Mouse (Mus musculus): ENCODE data around the gene Ube2f. TPM values are rescaled to one million over a fixed set of nuclear protein-coding genes. Genes with fewer than 3 reads are reported as not detected.
A peak's percentile ranks its signal among the peaks of the same experiment; 100 is the strongest.

The Ube2f gene
- 67.0 and 67.6 TPM in 2 replicates for polyA plus RNA-seq (2015; fragmentation: Nextera tagmentation; extraction: Ambion mirVana)

GRCm38 (mm10) chr1:91249564-91250414 lies at the start of gene Ube2f:
Gene Ube2f, plus strand, starts transcription at chr1:91250304.
- H3K36me3 ChIP-seq = 0 out of 2 replicates have a peak, but pooled peaks cover 4% of the 10 kb centered on the region
- peak within 1 kb of the TSS; percentile 90 for H3K27ac ChIP-seq (replicated peaks)
- ATAC-seq (ENCODE audit: insufficient number of reproducible peaks, low FRiP score, low TSS enrichment, low read depth) = peak; percentile 99
- H3K9ac ChIP-seq = peak within 1 kb of the TSS; percentile 94
- H3K4me3 ChIP-seq (replicated peaks) = peak within 1 kb of the TSS; percentile 95
- peak within 1 kb of the TSS; percentile 66 for H3K4me2 ChIP-seq (replicated peaks)
- H3K4me1 ChIP-seq = peaks cover 38% of the 10 kb centered on the region
- WGBS = 1% methylated on average over 43 of the region's 43 CpGs
- H3K27me3 ChIP-seq = no peaks in the 10 kb centered on the region
- no peaks in the 10 kb centered on the region for H3K9me3 ChIP-seq (replicated peaks)

GRCm38 (mm10) chr1:91201122-91201521 lies 49.0 kb upstream of the Ube2f start:
- Histone ChIP-seq H3K4me2 (replicated peaks) (no peak overlapping the region), H3K27me3 (no peaks in the 10 kb centered on the region), H3K27ac (replicated peaks) (no peak overlapping the region), H3K9ac (no peak overlapping the region), H3K4me1 (peaks cover 10% of the 10 kb centered on the region), H3K4me3 (replicated peaks) (no peak overlapping the region), H3K9me3 (replicated peaks) (no peaks in the 10 kb centered on the region), H3K36me3 (no peaks in the 10 kb centered on the region)
- 32% methylated on average over 3 of the region's 3 CpGs for WGBS
- ATAC-seq (ENCODE audit: insufficient number of reproducible peaks, low FRiP score, low TSS enrichment, low read depth) = no peak

- no peak overlapping the region for H3K4me2 ChIP-seq (replicated peaks)
- H3K27me3 ChIP-seq = no peaks in the 10 kb centered on the region
- H3K9ac ChIP-seq = no peak overlapping the region
- no peak overlapping the region for H3K27ac ChIP-seq (replicated peaks)
- H3K9me3 ChIP-seq (replicated peaks) = no peaks in the 10 kb centered on the region
- ATAC-seq (ENCODE audit: insufficient number of reproducible peaks, low FRiP score, low TSS enrichment, low read depth) = no peak
- no peak overlapping the region for H3K4me3 ChIP-seq (replicated peaks)
- no peaks in the 10 kb centered on the region for H3K36me3 ChIP-seq
- peaks cover 20% of the 10 kb centered on the region for H3K4me1 ChIP-seq
- WGBS = 65% methylated on average over 5 of the region's 5 CpGs
These were observed 45.8 kb upstream of the Ube2f start for GRCm38 (mm10) chr1:91204221-91204765.

GRCm38 (mm10) chr1:91205651-91206050 lies 44.5 kb upstream of the Ube2f start:
- Histone ChIP-seq H3K4me1 (peaks cover 29% of the 10 kb centered on the region), H3K4me2 (replicated peaks) (no peak overlapping the region), H3K4me3 (replicated peaks) (no peak overlapping the region), H3K27me3 (no peaks in the 10 kb centered on the region), H3K36me3 (no peaks in the 10 kb centered on the region), H3K27ac (replicated peaks) (no peak overlapping the region), H3K9me3 (replicated peaks) (no peaks in the 10 kb centered on the region), H3K9ac (no peak overlapping the region)
- ATAC-seq (ENCODE audit: insufficient number of reproducible peaks, low FRiP score, low TSS enrichment, low read depth) = no peak
- 70% methylated on average over 6 of the region's 6 CpGs for WGBS

- no peaks in the 10 kb centered on the region for H3K27me3 ChIP-seq
- no peak for ATAC-seq (ENCODE audit: insufficient number of reproducible peaks, low FRiP score, low TSS enrichment, low read depth)
- no peak overlapping the region for H3K27ac ChIP-seq (replicated peaks)
- no peak overlapping the region for H3K9ac ChIP-seq
- H3K9me3 ChIP-seq (replicated peaks) = no peaks in the 10 kb centered on the region
- peaks cover 31% of the 10 kb centered on the region for H3K4me1 ChIP-seq
- no peak overlapping the region for H3K4me3 ChIP-seq (replicated peaks)
- H3K36me3 ChIP-seq = no peaks in the 10 kb centered on the region
- no peak overlapping the region for H3K4me2 ChIP-seq (replicated peaks)
- 87% methylated on average over 8 of the region's 8 CpGs for WGBS
These were observed 43.8 kb upstream of the Ube2f start for GRCm38 (mm10) chr1:91206336-91206735.

GRCm38 (mm10) chr1:91206873-91207272 lies 43.2 kb upstream of the Ube2f start:
- no peak overlapping the region for H3K4me3 ChIP-seq (replicated peaks)
- no peaks in the 10 kb centered on the region for H3K9me3 ChIP-seq (replicated peaks)
- H3K27ac ChIP-seq (replicated peaks) = no peak overlapping the region
- H3K36me3 ChIP-seq = no peaks in the 10 kb centered on the region
- peaks cover 37% of the 10 kb centered on the region for H3K4me1 ChIP-seq
- no peak for ATAC-seq (ENCODE audit: insufficient number of reproducible peaks, low FRiP score, low TSS enrichment, low read depth)
- no peaks in the 10 kb centered on the region for H3K27me3 ChIP-seq
- no peak overlapping the region for H3K4me2 ChIP-seq (replicated peaks)
- H3K9ac ChIP-seq = no peak overlapping the region
- WGBS = 66% methylated on average over 5 of the region's 5 CpGs

- 74% methylated on average over 3 of the region's 3 CpGs for WGBS
- no peak overlapping the region for H3K4me2 ChIP-seq (replicated peaks)
These were observed 42.6 kb upstream of the Ube2f start for GRCm38 (mm10) chr1:91207334-91208074.

GRCm38 (mm10) chr1:91209343-91209742 lies 40.8 kb upstream of the Ube2f start:
- no peak overlapping the region for H3K9ac ChIP-seq
- ATAC-seq (ENCODE audit: insufficient number of reproducible peaks, low FRiP score, low TSS enrichment, low read depth) = peak; percentile 79
- H3K36me3 ChIP-seq = no peaks in the 10 kb centered on the region
- peak overlapping the region; percentile 93 for H3K27ac ChIP-seq (replicated peaks)
- H3K9me3 ChIP-seq (replicated peaks) = no peaks in the 10 kb centered on the region
- peaks cover 45% of the 10 kb centered on the region for H3K4me1 ChIP-seq
- WGBS = 56% methylated on average over 6 of the region's 6 CpGs
- no peaks in the 10 kb centered on the region for H3K27me3 ChIP-seq
- H3K4me3 ChIP-seq (replicated peaks) = no peak overlapping the region
- peak overlapping the region; percentile 15; the same call in 1 of the 2 replicates for H3K4me2 ChIP-seq (replicated peaks)

More at GRCm38 (mm10) chr1:91207334-91208074, 42.6 kb upstream of the Ube2f start:
- Histone ChIP-seq H3K9ac (no peak overlapping the region), H3K27ac (replicated peaks) (no peak overlapping the region), H3K4me3 (replicated peaks) (no peak overlapping the region), H3K9me3 (replicated peaks) (no peaks in the 10 kb centered on the region), H3K36me3 (no peaks in the 10 kb centered on the region), H3K4me1 (peaks cover 41% of the 10 kb centered on the region), H3K27me3 (no peaks in the 10 kb centered on the region)
- ATAC-seq (ENCODE audit: insufficient number of reproducible peaks, low FRiP score, low TSS enrichment, low read depth) = no peak

- H3K4me2 ChIP-seq (replicated peaks) = peak overlapping the region; percentile 15; the same call in 1 of the 2 replicates
- no peaks in the 10 kb centered on the region for H3K27me3 ChIP-seq
- H3K9me3 ChIP-seq (replicated peaks) = no peaks in the 10 kb centered on the region
- no peaks in the 10 kb centered on the region for H3K36me3 ChIP-seq
- no peak overlapping the region for H3K9ac ChIP-seq
- peak overlapping the region; percentile 93 for H3K27ac ChIP-seq (replicated peaks)
- H3K4me3 ChIP-seq (replicated peaks) = no peak overlapping the region
- peak; percentile 73 for ATAC-seq (ENCODE audit: insufficient number of reproducible peaks, low FRiP score, low TSS enrichment, low read depth)
- H3K4me1 ChIP-seq = peaks cover 47% of the 10 kb centered on the region
- 39% methylated on average over 6 of the region's 6 CpGs for WGBS
These were observed 40.3 kb upstream of the Ube2f start for GRCm38 (mm10) chr1:91209785-91210184.

- 47% methylated on average over 1 of the region's 1 CpGs for WGBS
- Histone ChIP-seq H3K4me2 (replicated peaks) (no peak overlapping the region), H3K27ac (replicated peaks) (peak overlapping the region; percentile 58; the same call in 1 of the 2 replicates), H3K36me3 (no peaks in the 10 kb centered on the region), H3K4me1 (peaks cover 54% of the 10 kb centered on the region), H3K9me3 (replicated peaks) (no peaks in the 10 kb centered on the region), H3K9ac (no peak overlapping the region), H3K4me3 (replicated peaks) (no peak overlapping the region), H3K27me3 (no peaks in the 10 kb centered on the region)
- ATAC-seq (ENCODE audit: insufficient number of reproducible peaks, low FRiP score, low TSS enrichment, low read depth) = no peak
These were observed 39.0 kb upstream of the Ube2f start for GRCm38 (mm10) chr1:91211099-91211498.

- no peak overlapping the region for H3K4me2 ChIP-seq (replicated peaks)
- no peak overlapping the region for H3K9ac ChIP-seq
- peak overlapping the region; percentile 58; the same call in 1 of the 2 replicates for H3K27ac ChIP-seq (replicated peaks)
- H3K4me3 ChIP-seq (replicated peaks) = no peak overlapping the region
- no peaks in the 10 kb centered on the region for H3K36me3 ChIP-seq
- no peak for ATAC-seq (ENCODE audit: insufficient number of reproducible peaks, low FRiP score, low TSS enrichment, low read depth)
- H3K9me3 ChIP-seq (replicated peaks) = no peaks in the 10 kb centered on the region
- 55% methylated on average over 7 of the region's 7 CpGs for WGBS
- no peaks in the 10 kb centered on the region for H3K27me3 ChIP-seq
- peaks cover 54% of the 10 kb centered on the region for H3K4me1 ChIP-seq
These were observed 38.5 kb upstream of the Ube2f start for GRCm38 (mm10) chr1:91211591-91212008.

Data from embryonic facial prominence, embryonic 15.5 days (tissue).